10 mouse cellular contexts compared by ENCODE assay signal in genomic region chr2:25176573-25176972, GRCm38 (mm10). TPM values are rescaled to one million over a fixed set of nuclear protein-coding genes. Genes with fewer than 3 reads are reported as not detected.
DNase-seq lines count a peak whose midpoint lies in the region; ATAC-seq and TF ChIP-seq lines count a peak whose summit lies in the region.
"Had no signal": no experiment of that assay in that cellular context is flagged by ENCODE, and none has a peak within 500 bp of the region (broad histone marks: within the 10 kb centered on the region; RNA-seq: fewer than 3 reads in every experiment).

No protein-coding gene starts in this region.

- 0 out of 2 replicates have a peak overlapping the region, but pooled peaks have one; percentile 12 for H3K27ac ChIP-seq in hindbrain, embryonic 12.5 days
- peak overlapping the region; percentile 68 for H3K27ac ChIP-seq in lung, embryonic 16.5 days (ENCODE audit: low read length)
- H3K27ac ChIP-seq in stomach, postnatal 0 days (replicated peaks): peak overlapping the region; percentile 63

- H3K4me3 ChIP-seq in lung, adult 2 months (replicated peaks; ENCODE audit: extremely low read depth, low read depth, low read length): no peak overlapping the region
- H3K4me3 ChIP-seq in hindbrain, embryonic 12.5 days: peak overlapping the region; percentile 2; the same call in 1 of the 2 replicates
- no peak overlapping the region for H3K4me3 ChIP-seq in lung, embryonic 16.5 days (ENCODE audit: low read length)
- H3K4me3 ChIP-seq in stomach, postnatal 0 days (ENCODE audit: low read depth, low read length): no peak overlapping the region

- H3K36me3 ChIP-seq in hindbrain, embryonic 12.5 days: no peaks in the 10 kb centered on the region
- no peaks in the 10 kb centered on the region for H3K36me3 ChIP-seq in lung, embryonic 16.5 days (ENCODE audit: control insufficient read depth, insufficient read depth, low read length)
- no peaks in the 10 kb centered on the region for H3K36me3 ChIP-seq in stomach, postnatal 0 days (ENCODE audit: control insufficient read depth, insufficient read depth, low read length)

- ATAC-seq in hindbrain, embryonic 12.5 days (ENCODE audit: low FRiP score): no peak
- ATAC-seq in lung, embryonic 16.5 days (ENCODE audit: low read depth): no peak
- no peak for ATAC-seq in stomach, postnatal 0 days (ENCODE audit: low FRiP score, low TSS enrichment)

- 0 out of 2 replicates have a peak overlapping the region, but pooled peaks have one; percentile 49 for H3K9ac ChIP-seq in hindbrain, embryonic 12.5 days
- peak overlapping the region; percentile 9; the same call in 1 of the 2 replicates for H3K9ac ChIP-seq in lung, embryonic 16.5 days (ENCODE audit: low read length)
- no peak overlapping the region for H3K9ac ChIP-seq in stomach, postnatal 0 days (ENCODE audit: low read length)

- DNase-seq in lung, adult 2 months: peak; percentile 23
- DNase-seq in lung, postnatal 14 days: no peak
- no peak for DNase-seq in stomach, postnatal 0 days (ENCODE audit: low spot score)
- DNase-seq in frontal cortex, postnatal 10 days (ENCODE audit: low spot score in 2 of 2): no peak
- no peak for DNase-seq in spleen, postnatal 14 days (ENCODE audit: low spot score in 2 of 2)
- DNase-seq in liver: no peak
- DNase-seq: cerebellum, adult 11-12 months; gastrocnemius, postnatal 14 days had no signal

- no peak for TF ChIP-seq EP300 in stomach, postnatal 0 days (optimal IDR thresholded peaks at IDR 0.05)

- H3K4me2 ChIP-seq in hindbrain, embryonic 12.5 days (replicated peaks): peak overlapping the region; percentile 43
- H3K4me2 ChIP-seq in lung, embryonic 16.5 days (ENCODE audit: low read depth, low read length): no peak overlapping the region
- no peak overlapping the region for H3K4me2 ChIP-seq in stomach, postnatal 0 days (replicated peaks; ENCODE audit: low read depth)

- no peak for TF ChIP-seq CTCF in lung, adult 2 months (IDR thresholded peaks at IDR 0.05; ENCODE audit: insufficient read depth, low read length)
- no peak for TF ChIP-seq CTCF in stomach, postnatal 0 days (IDR thresholded peaks at IDR 0.05; ENCODE audit: low read depth)

- WGBS in lung, adult 2 months: 35% methylated on average over 6 of the region's 6 CpGs
- WGBS in hindbrain, embryonic 12.5 days: 59% methylated on average over 6 of the region's 6 CpGs
- WGBS in lung, embryonic 16.5 days: 34% methylated on average over 6 of the region's 6 CpGs
- WGBS in stomach, postnatal 0 days: 53% methylated on average over 6 of the region's 6 CpGs

- peaks cover 7% of the 10 kb centered on the region; the same call in 1 of the 2 replicates for H3K27me3 ChIP-seq in hindbrain, embryonic 12.5 days
- H3K27me3 ChIP-seq in lung, embryonic 16.5 days (ENCODE audit: control insufficient read depth, insufficient read depth, low read depth, low read length): peaks cover 13% of the 10 kb centered on the region
- no peaks in the 10 kb centered on the region; the same call in 1 of the 2 replicates for H3K27me3 ChIP-seq in stomach, postnatal 0 days (ENCODE audit: control insufficient read depth, insufficient read depth, low read length)

- TF ChIP-seq POLR2A in lung, adult 2 months (IDR thresholded peaks at IDR 0.05; ENCODE audit: borderline replicate concordance, extremely low read depth, low read depth, low read length): peak; percentile 36; the same call in 1 of the 2 replicates

- no peaks in the 10 kb centered on the region for H3K9me3 ChIP-seq in hindbrain, embryonic 12.5 days (replicated peaks)
- H3K9me3 ChIP-seq in lung, embryonic 16.5 days (ENCODE audit: control insufficient read depth, low read length): no peaks in the 10 kb centered on the region
- no peaks in the 10 kb centered on the region for H3K9me3 ChIP-seq in stomach, postnatal 0 days (ENCODE audit: control insufficient read depth, low read length)

- H3K4me1 ChIP-seq in lung, adult 2 months (ENCODE audit: control insufficient read depth, insufficient read depth, low read length): peaks cover 29% of the 10 kb centered on the region
- H3K4me1 ChIP-seq in hindbrain, embryonic 12.5 days: peaks cover 61% of the 10 kb centered on the region
- peaks cover 30% of the 10 kb centered on the region for H3K4me1 ChIP-seq in lung, embryonic 16.5 days (replicated peaks; ENCODE audit: control insufficient read depth, insufficient read depth, low read length)
- no peaks in the 10 kb centered on the region for H3K4me1 ChIP-seq in stomach, postnatal 0 days (replicated peaks; ENCODE audit: control insufficient read depth, insufficient read depth)

RNA-seq across cellular contexts. Expression of gene Nrarp, which starts 4.0 kb away (rescaled TPM):
- polyA plus RNA-seq in lung, adult 2 months (2012; rRNA removed): 46.0 and 69.2 TPM in 2 replicates
- polyA plus RNA-seq in hindbrain, embryonic 12.5 days (2016; fragmentation: Nextera tagmentation; extraction: Ambion mirVana): 70.9 and 76.4 TPM in 2 replicates
- polyA plus RNA-seq in lung, embryonic 16.5 days (2015; fragmentation: Nextera tagmentation; extraction: Ambion mirVana): 9.8 and 10.0 TPM in 2 replicates
- polyA plus RNA-seq in stomach, postnatal 0 days (2015; fragmentation: Nextera tagmentation; extraction: Ambion mirVana): 25.3 and 25.6 TPM in 2 replicates

RNA-seq across cellular contexts. Expression of gene Tor4a, which starts 20.1 kb away (rescaled TPM):
- polyA plus RNA-seq in lung, adult 2 months (2012; rRNA removed): 52.8 and 54.9 TPM in 2 replicates
- 1.8 and 2.4 TPM in 2 replicates for polyA plus RNA-seq in hindbrain, embryonic 12.5 days (2016; fragmentation: Nextera tagmentation; extraction: Ambion mirVana)
- 10.0 and 12.5 TPM in 2 replicates for polyA plus RNA-seq in lung, embryonic 16.5 days (2015; fragmentation: Nextera tagmentation; extraction: Ambion mirVana)
- 13.1 and 13.7 TPM in 2 replicates for polyA plus RNA-seq in stomach, postnatal 0 days (2015; fragmentation: Nextera tagmentation; extraction: Ambion mirVana)

RNA-seq across cellular contexts. Expression of gene Nelfb, which starts 34.7 kb away (rescaled TPM):
- polyA plus RNA-seq in lung, adult 2 months (2012; rRNA removed): 58.0 and 94.5 TPM in 2 replicates
- polyA plus RNA-seq in hindbrain, embryonic 12.5 days (2016; fragmentation: Nextera tagmentation; extraction: Ambion mirVana): 107 and 117 TPM in 2 replicates
- 112 and 113 TPM in 2 replicates for polyA plus RNA-seq in lung, embryonic 16.5 days (2015; fragmentation: Nextera tagmentation; extraction: Ambion mirVana)
- polyA plus RNA-seq in stomach, postnatal 0 days (2015; fragmentation: Nextera tagmentation; extraction: Ambion mirVana): 58.6 and 59.1 TPM in 2 replicates

RNA-seq across cellular contexts. Expression of gene Stpg3, which starts 37.9 kb away (rescaled TPM):
- not detected in 2 replicates for polyA plus RNA-seq in lung, adult 2 months (2012; rRNA removed)
- not detected in 2 replicates for polyA plus RNA-seq in hindbrain, embryonic 12.5 days (2016; fragmentation: Nextera tagmentation; extraction: Ambion mirVana)
- polyA plus RNA-seq in lung, embryonic 16.5 days (2015; fragmentation: Nextera tagmentation; extraction: Ambion mirVana): 0.15 TPM in 1 of 2 replicates, not detected in the other
- not detected in 2 replicates for polyA plus RNA-seq in stomach, postnatal 0 days (2015; fragmentation: Nextera tagmentation; extraction: Ambion mirVana)

RNA-seq across cellular contexts. Expression of gene Fam166a, which starts 42.0 kb away (rescaled TPM):
- polyA plus RNA-seq in lung, adult 2 months (2012; rRNA removed): 0.17 TPM in 1 of 2 replicates, not detected in the other
- polyA plus RNA-seq in hindbrain, embryonic 12.5 days (2016; fragmentation: Nextera tagmentation; extraction: Ambion mirVana): 0.19 TPM in 1 of 2 replicates, not detected in the other
- 0.68 TPM in 1 of 2 replicates, not detected in the other for polyA plus RNA-seq in lung, embryonic 16.5 days (2015; fragmentation: Nextera tagmentation; extraction: Ambion mirVana)
- polyA plus RNA-seq in stomach, postnatal 0 days (2015; fragmentation: Nextera tagmentation; extraction: Ambion mirVana): 0.92 TPM in 1 of 2 replicates, not detected in the other

Comparison
In these comparisons a context has a peak if more than half of its experiments do, and no peak if none do; other contexts are left out.
1. H3K27ac ChIP-seq: peak in every context shown above with its lines; median percentile 68 in lung, embryonic 16.5 days; 63 in stomach, postnatal 0 days; 12 in hindbrain, embryonic 12.5 days.